Mouse (Mus musculus): ENCODE data around the gene Rpl7l1. TPM values are rescaled to one million over a fixed set of nuclear protein-coding genes. Genes with fewer than 3 reads are reported as not detected.

Gene Rpl7l1
- total and polyA plus RNA-seq, 2 experiments from 2014 or later: 44.3 to 72.9 TPM

GRCm38 (mm10) chr17:46758753-46759152, 23.7 kb downstream of the Rpl7l1 start:
- no peak for TF ChIP-seq CTCF (IDR thresholded peaks at IDR 0.05; ENCODE audit: low read depth)
- no peak for TF ChIP-seq EP300 (IDR thresholded peaks at IDR 0.05; ENCODE audit: low read depth)
- Histone ChIP-seq H3K9ac (replicated peaks; ENCODE audit: low read depth, low read length) (no peak overlapping the region), H3K4me3 (ENCODE audit: low read depth, low read length) (no peak overlapping the region), H3K4me1 (ENCODE audit: control insufficient read depth, insufficient read depth) (no peaks in the 10 kb centered on the region), H3K27me3 (ENCODE audit: control insufficient read depth, insufficient read depth, low read length) (no peaks in the 10 kb centered on the region), H3K36me3 (replicated peaks; ENCODE audit: control insufficient read depth, insufficient read depth, low read length) (no peaks in the 10 kb centered on the region), H3K27ac (ENCODE audit: low read depth) (no peak overlapping the region), H3K9me3 (replicated peaks; ENCODE audit: control insufficient read depth, low read length) (no peaks in the 10 kb centered on the region), H3K4me2 (ENCODE audit: low read depth, low read length) (no peak overlapping the region)
- DNase-seq (ENCODE audit: low spot score): no peak
- 75% methylated on average over 12 of the region's 12 CpGs for WGBS
- no peak for ATAC-seq (ENCODE audit: insufficient read depth, low read depth)

GRCm38 (mm10) chr17:46751794-46752556, 30.5 kb downstream of the Rpl7l1 start, which contains the start of gene Cnpy3:
TSS of gene Cnpy3 (minus strand) at chr17:46752214.
- Histone ChIP-seq H3K4me2 (ENCODE audit: low read depth, low read length) (peak within 1 kb of the TSS; percentile 71), H3K27me3 (ENCODE audit: control insufficient read depth, insufficient read depth, low read length) (no peaks in the 10 kb centered on the region), H3K4me3 (ENCODE audit: low read depth, low read length) (peak within 1 kb of the TSS; percentile 78), H3K4me1 (ENCODE audit: control insufficient read depth, insufficient read depth) (0 out of 2 replicates have a peak, but pooled peaks cover 7% of the 10 kb centered on the region), H3K9me3 (replicated peaks; ENCODE audit: control insufficient read depth, low read length) (no peaks in the 10 kb centered on the region), H3K36me3 (replicated peaks; ENCODE audit: control insufficient read depth, insufficient read depth, low read length) (no peaks in the 10 kb centered on the region; the same call in 1 of the 2 replicates), H3K27ac (ENCODE audit: low read depth) (peak within 1 kb of the TSS; percentile 90), H3K9ac (replicated peaks; ENCODE audit: low read depth, low read length) (peak within 1 kb of the TSS; percentile 74)
- WGBS: 1% methylated on average over 58 of the region's 58 CpGs
- no peak for TF ChIP-seq CTCF (IDR thresholded peaks at IDR 0.05; ENCODE audit: low read depth)
- TF ChIP-seq EP300 (IDR thresholded peaks at IDR 0.05; ENCODE audit: low read depth): peak; percentile 91
- ATAC-seq (ENCODE audit: insufficient read depth, low read depth) (peak; percentile 98), DNase-seq (ENCODE audit: low spot score) (peak; percentile 98)

GRCm38 (mm10) chr17:46751056-46751793, 31.2 kb downstream of the Rpl7l1 start:
- 0 out of 2 replicates have a peak, but pooled peaks cover 7% of the 10 kb centered on the region for H3K4me1 ChIP-seq (ENCODE audit: control insufficient read depth, insufficient read depth)
- peaks cover 3% of the 10 kb centered on the region; the same call in 1 of the 2 replicates for H3K36me3 ChIP-seq (replicated peaks; ENCODE audit: control insufficient read depth, insufficient read depth, low read length)
- H3K4me3 ChIP-seq (ENCODE audit: low read depth, low read length): peak overlapping the region; percentile 78
- DNase-seq (ENCODE audit: low spot score): peak; percentile 23
- H3K9me3 ChIP-seq (replicated peaks; ENCODE audit: control insufficient read depth, low read length): no peaks in the 10 kb centered on the region
- H3K4me2 ChIP-seq (ENCODE audit: low read depth, low read length): peak overlapping the region; percentile 71
- H3K27me3 ChIP-seq (ENCODE audit: control insufficient read depth, insufficient read depth, low read length): no peaks in the 10 kb centered on the region
- H3K9ac ChIP-seq (replicated peaks; ENCODE audit: low read depth, low read length): peak overlapping the region; percentile 74
- no peak for TF ChIP-seq CTCF (IDR thresholded peaks at IDR 0.05; ENCODE audit: low read depth)
- TF ChIP-seq EP300 (IDR thresholded peaks at IDR 0.05; ENCODE audit: low read depth): no peak
- WGBS: 30% methylated on average over 16 of the region's 16 CpGs
- peak overlapping the region; percentile 90 for H3K27ac ChIP-seq (ENCODE audit: low read depth)
- ATAC-seq (ENCODE audit: insufficient read depth, low read depth): peak; percentile 6

GRCm38 (mm10) chr17:46750580-46750979, 31.9 kb downstream of the Rpl7l1 start:
- 0 out of 2 replicates have a peak overlapping the region, but pooled peaks have one; percentile 74 for H3K9ac ChIP-seq (replicated peaks; ENCODE audit: low read depth, low read length)
- DNase-seq (ENCODE audit: low spot score) (no peak), ATAC-seq (ENCODE audit: insufficient read depth, low read depth) (no peak)
- peaks cover 8% of the 10 kb centered on the region; the same call in 1 of the 2 replicates for H3K36me3 ChIP-seq (replicated peaks; ENCODE audit: control insufficient read depth, insufficient read depth, low read length)
- H3K4me2 ChIP-seq (ENCODE audit: low read depth, low read length): peak overlapping the region; percentile 71; the same call in 1 of the 2 replicates
- no peaks in the 10 kb centered on the region for H3K27me3 ChIP-seq (ENCODE audit: control insufficient read depth, insufficient read depth, low read length)
- 0 out of 2 replicates have a peak, but pooled peaks cover 7% of the 10 kb centered on the region for H3K4me1 ChIP-seq (ENCODE audit: control insufficient read depth, insufficient read depth)
- WGBS: 85% methylated on average over 4 of the region's 4 CpGs
- no peak for TF ChIP-seq EP300 (IDR thresholded peaks at IDR 0.05; ENCODE audit: low read depth)
- no peak for TF ChIP-seq CTCF (IDR thresholded peaks at IDR 0.05; ENCODE audit: low read depth)
- no peak overlapping the region for H3K4me3 ChIP-seq (ENCODE audit: low read depth, low read length)
- no peaks in the 10 kb centered on the region for H3K9me3 ChIP-seq (replicated peaks; ENCODE audit: control insufficient read depth, low read length)
- H3K27ac ChIP-seq (ENCODE audit: low read depth): no peak overlapping the region

- H3K4me1 ChIP-seq (ENCODE audit: control insufficient read depth, insufficient read depth): 0 out of 2 replicates have a peak, but pooled peaks cover 7% of the 10 kb centered on the region
- H3K27me3 ChIP-seq (ENCODE audit: control insufficient read depth, insufficient read depth, low read length): no peaks in the 10 kb centered on the region
- 89% methylated on average over 5 of the region's 5 CpGs for WGBS
- peaks cover 15% of the 10 kb centered on the region for H3K36me3 ChIP-seq (replicated peaks; ENCODE audit: control insufficient read depth, insufficient read depth, low read length)
- no peak overlapping the region for H3K4me2 ChIP-seq (ENCODE audit: low read depth, low read length)
- H3K27ac ChIP-seq (ENCODE audit: low read depth): no peak overlapping the region
- no peaks in the 10 kb centered on the region for H3K9me3 ChIP-seq (replicated peaks; ENCODE audit: control insufficient read depth, low read length)
- ATAC-seq (ENCODE audit: insufficient read depth, low read depth): no peak
- no peak for DNase-seq (ENCODE audit: low spot score)
- no peak overlapping the region for H3K9ac ChIP-seq (replicated peaks; ENCODE audit: low read depth, low read length)
- H3K4me3 ChIP-seq (ENCODE audit: low read depth, low read length): no peak overlapping the region
- no peak for TF ChIP-seq EP300 (IDR thresholded peaks at IDR 0.05; ENCODE audit: low read depth)
- no peak for TF ChIP-seq CTCF (IDR thresholded peaks at IDR 0.05; ENCODE audit: low read depth)
Observed at GRCm38 (mm10) chr17:46749282-46749681, 33.2 kb downstream of the Rpl7l1 start.
